Mouse (Mus musculus) lung, embryonic 16.5 days (tissue): ENCODE data around the gene Zfp12. TPM values are rescaled to one million over a fixed set of nuclear protein-coding genes. Genes with fewer than 3 reads are reported as not detected.
"Not testable (repeated sequence)": the region's sequence is repeated elsewhere in the genome, so short reads cannot be mapped to it uniquely, and the experiment has no call there.

Experiments
- ATAC-seq: fragments of 200-750 bp; cut with Nextera tagmentation; 2 replicates; pipeline ENCODE4 v1.8.0; 2017; ENCODE audit warnings: low read depth, mild to moderate bottlenecking, moderate library complexity
- H3K27ac ChIP-seq: fragments of 300-500 bp; sonication (generic); 2 replicates; pipeline ENCODE4 v1.5.1; 2014; ENCODE audit warnings: mild to moderate bottlenecking, control low read depth, low read length
- H3K27me3 ChIP-seq: fragments of 300-500 bp; sonication (generic); 2 replicates; pipeline ENCODE4 v1.6.1; 2014; ENCODE audit warnings: low read depth, low read length, mixed read lengths; ENCODE audit not compliant: control insufficient read depth, insufficient read depth
- H3K36me3 ChIP-seq: fragments of 300-500 bp; sonication (generic); 2 replicates; pipeline ENCODE4 v1.6.1; 2014; ENCODE audit warnings: low read length; ENCODE audit not compliant: control insufficient read depth, insufficient read depth
- H3K4me1 ChIP-seq: fragments of 300-500 bp; sonication (generic); replicated peaks from 2 replicates; pipeline ENCODE4 v1.6.1; 2014; ENCODE audit warnings: low read length, mixed read lengths; ENCODE audit not compliant: control insufficient read depth, insufficient read depth
- H3K4me2 ChIP-seq: fragments of 300-500 bp; sonication (generic); 2 replicates; pipeline ENCODE4 v1.6.1; 2014; ENCODE audit warnings: low read depth, low read length, control low read depth
- H3K4me3 ChIP-seq: fragments of 300-500 bp; sonication (generic); 2 replicates; pipeline ENCODE4 v1.5.1; 2014; ENCODE audit warnings: mild to moderate bottlenecking, low read length, control low read depth
- H3K9ac ChIP-seq: fragments of 300-500 bp; sonication (generic); 2 replicates; pipeline ENCODE4 v1.6.1; 2014; ENCODE audit warnings: low read length, control low read depth
- H3K9me3 ChIP-seq: fragments of 300-500 bp; sonication (generic); 2 replicates; pipeline ENCODE4 v1.6.1; 2016; ENCODE audit warnings: low read length; ENCODE audit not compliant: control insufficient read depth
- WGBS: fragments of 180-500 bp; shearing (Covaris S2); extraction: QIAGEN DNeasy Blood & Tissue Kit; methylation state at CpG from one replicate; pipeline ENCODE4 v1.1.7; 2014; 5-methylcytosine and 5-hydroxymethylcytosine counted together
- polyA plus RNA-seq: library from polyadenylated mRNA; unstranded; fragments of >200 nt; fragmentation: Nextera tagmentation; extraction: Ambion mirVana; gene quantifications from 2 replicates; pipeline ENCODE4 v1.2.1, GENCODE M21; 2015

Gene Zfp12
- 13.0 and 13.9 TPM in 2 replicates for polyA plus RNA-seq

DNA sequence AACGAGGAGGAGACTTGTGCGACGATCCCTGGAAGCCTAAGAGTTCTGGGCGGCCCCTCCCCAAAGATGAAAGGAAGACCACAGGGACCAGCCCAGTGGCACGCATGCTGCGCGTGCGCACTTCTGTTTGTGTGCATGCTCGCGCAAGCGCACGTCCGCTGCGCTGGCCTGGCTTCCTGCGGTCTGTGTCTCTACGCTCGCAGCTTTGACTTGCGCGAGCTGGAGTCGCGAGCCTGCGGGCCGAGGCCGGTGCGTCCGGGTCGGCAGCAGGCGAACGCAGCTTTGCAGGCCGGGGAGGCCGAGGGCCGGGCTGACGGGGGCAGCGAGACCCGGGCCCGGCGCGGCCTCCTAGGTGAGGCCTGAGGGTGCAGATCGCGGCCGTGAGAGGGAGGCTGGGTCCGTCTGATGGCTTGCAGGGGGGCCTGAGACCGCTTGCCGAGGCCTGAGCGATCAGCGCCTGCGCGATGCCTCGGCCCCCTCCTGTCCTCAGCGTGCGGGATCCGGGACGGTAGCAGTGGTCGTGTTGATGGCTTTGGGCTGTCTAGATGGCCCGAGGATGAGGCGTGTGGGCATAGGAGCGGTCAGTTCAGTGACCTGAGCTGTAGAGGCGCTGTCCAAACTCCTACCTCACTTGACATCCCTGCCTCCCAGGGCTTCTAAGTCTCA lies at the start of gene Zfp12:
Zfp12 (plus strand) TSS at position 136 of the 666 bp plus-strand sequence.
- peak; percentile 99 for ATAC-seq
- peak within 1 kb of the TSS; percentile 97 for H3K9ac ChIP-seq
- H3K27ac ChIP-seq = peak within 1 kb of the TSS; percentile 98
- peaks cover 5% of the 10 kb centered on the region for H3K36me3 ChIP-seq
- peak within 1 kb of the TSS; percentile 66 for H3K4me2 ChIP-seq
- peaks cover 10% of the 10 kb centered on the region for H3K4me1 ChIP-seq
- H3K4me3 ChIP-seq = peak within 1 kb of the TSS; percentile 92
- H3K27me3 ChIP-seq = no peaks in the 10 kb centered on the region
- WGBS = under 1% methylated on average over 58 of the region's 58 CpGs
- no peaks in the 10 kb centered on the region for H3K9me3 ChIP-seq

GRCm38 (mm10) chr5:143188014-143188413 lies 46.9 kb upstream of the Zfp12 start:
- not testable (repeated sequence) for ATAC-seq
- WGBS = no CpG with 5 or more reads among the region's 1 CpGs

DNA sequence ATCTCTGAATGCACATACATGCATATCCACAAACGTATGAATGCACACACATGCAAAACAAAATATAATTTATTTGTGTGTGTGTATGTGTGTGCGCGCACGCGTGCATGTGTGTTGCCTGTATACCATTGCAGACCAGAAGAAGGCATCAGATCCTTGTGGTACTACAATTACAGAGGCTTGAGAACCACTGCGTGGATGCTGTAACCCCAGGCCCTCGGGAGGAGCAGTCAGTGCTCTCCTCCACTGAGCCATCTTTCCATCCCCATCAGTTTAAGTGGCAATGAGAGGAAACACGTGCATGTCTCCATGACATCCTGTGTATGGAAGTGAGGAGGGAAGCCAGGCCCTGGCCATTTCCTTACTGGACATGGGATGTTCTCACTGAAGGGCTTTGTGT lies 42.2 kb upstream of the Zfp12 start:
- Histone ChIP-seq H3K36me3 (no peaks in the 10 kb centered on the region), H3K27me3 (no peaks in the 10 kb centered on the region), H3K9me3 (no peaks in the 10 kb centered on the region), H3K9ac (no peak overlapping the region), H3K27ac (no peak overlapping the region), H3K4me2 (no peak overlapping the region), H3K4me3 (no peak overlapping the region), H3K4me1 (no peaks in the 10 kb centered on the region)
- WGBS = 84% methylated on average over 8 of the region's 8 CpGs
- no peak for ATAC-seq

More at GRCm38 (mm10) chr5:143188014-143188413, 46.9 kb upstream of the Zfp12 start:
- H3K9me3 ChIP-seq, H3K36me3 ChIP-seq, H3K4me2 ChIP-seq, H3K4me1 ChIP-seq, H3K4me3 ChIP-seq, H3K27ac ChIP-seq, H3K9ac ChIP-seq, H3K27me3 ChIP-seq: not testable (repeated sequence)

- 51% methylated on average over 8 of the region's 8 CpGs for WGBS
- not testable (repeated sequence) for H3K4me2 ChIP-seq, H3K9ac ChIP-seq, H3K27ac ChIP-seq, ATAC-seq, H3K27me3 ChIP-seq, H3K9me3 ChIP-seq, H3K4me3 ChIP-seq, H3K4me1 ChIP-seq, H3K36me3 ChIP-seq
Observed at GRCm38 (mm10) chr5:143194747-143195146, 40.2 kb upstream of the Zfp12 start.

- Histone ChIP-seq H3K27me3 (no peaks in the 10 kb centered on the region), H3K9me3 (no peaks in the 10 kb centered on the region), H3K9ac (no peak overlapping the region), H3K27ac (no peak overlapping the region), H3K4me3 (no peak overlapping the region), H3K36me3 (no peaks in the 10 kb centered on the region), H3K4me2 (no peak overlapping the region), H3K4me1 (no peaks in the 10 kb centered on the region)
- ATAC-seq = no peak
- WGBS = 58% methylated on average over 2 of the region's 2 CpGs
Observed at GRCm38 (mm10) chr5:143195166-143195565, 39.8 kb upstream of the Zfp12 start.

- ATAC-seq = no peak
- H3K4me3 ChIP-seq = no peak overlapping the region
- H3K36me3 ChIP-seq = no peaks in the 10 kb centered on the region
- no peaks in the 10 kb centered on the region for H3K27me3 ChIP-seq
- 81% methylated on average over 4 of the region's 4 CpGs for WGBS
- H3K4me2 ChIP-seq = no peak overlapping the region
- no peaks in the 10 kb centered on the region for H3K9me3 ChIP-seq
- H3K4me1 ChIP-seq = no peaks in the 10 kb centered on the region
- H3K27ac ChIP-seq = no peak overlapping the region
- H3K9ac ChIP-seq = no peak overlapping the region
Observed at GRCm38 (mm10) chr5:143196506-143196905, 38.5 kb upstream of the Zfp12 start.

DNA sequence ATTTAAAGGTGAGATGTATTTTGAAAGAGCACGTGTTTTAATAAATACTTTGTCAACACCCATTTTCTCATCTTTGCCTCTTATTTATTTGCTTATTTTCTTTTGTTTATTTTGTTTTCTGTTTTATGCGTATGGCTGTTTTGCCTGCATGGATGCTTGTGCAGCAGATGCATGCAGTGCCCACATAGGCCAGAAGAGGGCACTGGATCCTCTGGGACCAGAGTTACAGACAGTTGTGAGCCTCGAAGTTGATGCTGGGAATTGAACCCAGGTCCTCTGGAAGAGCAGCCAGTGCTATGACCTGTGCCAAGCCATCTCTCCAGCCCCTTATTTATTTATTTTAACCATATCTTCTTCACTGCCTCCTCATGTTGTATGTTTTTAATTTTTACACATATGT lies 29.9 kb upstream of the Zfp12 start:
- H3K27me3 ChIP-seq = no peaks in the 10 kb centered on the region
- no peak for ATAC-seq

GRCm38 (mm10) chr5:143213832-143214231 lies 21.1 kb upstream of the Zfp12 start:
- H3K4me2 ChIP-seq = no peak overlapping the region
- peaks cover 2% of the 10 kb centered on the region for H3K9me3 ChIP-seq
- no peaks in the 10 kb centered on the region for H3K36me3 ChIP-seq
- H3K27me3 ChIP-seq = no peaks in the 10 kb centered on the region; the same call in 1 of the 2 replicates
- no peaks in the 10 kb centered on the region for H3K4me1 ChIP-seq
- H3K27ac ChIP-seq = no peak overlapping the region
- ATAC-seq = no peak
- no peak overlapping the region for H3K9ac ChIP-seq
- H3K4me3 ChIP-seq = no peak overlapping the region
- 75% methylated on average over 2 of the region's 2 CpGs for WGBS

More for the DNA sequence above, 29.9 kb upstream of the Zfp12 start:
- H3K4me3 ChIP-seq = no peak overlapping the region
- no peak overlapping the region for H3K27ac ChIP-seq
- peaks cover 6% of the 10 kb centered on the region for H3K9me3 ChIP-seq
- H3K9ac ChIP-seq = no peak overlapping the region
- H3K4me2 ChIP-seq = no peak overlapping the region
- WGBS = 72% methylated on average over 3 of the region's 3 CpGs
- no peaks in the 10 kb centered on the region for H3K4me1 ChIP-seq
- H3K36me3 ChIP-seq = no peaks in the 10 kb centered on the region

DNA sequence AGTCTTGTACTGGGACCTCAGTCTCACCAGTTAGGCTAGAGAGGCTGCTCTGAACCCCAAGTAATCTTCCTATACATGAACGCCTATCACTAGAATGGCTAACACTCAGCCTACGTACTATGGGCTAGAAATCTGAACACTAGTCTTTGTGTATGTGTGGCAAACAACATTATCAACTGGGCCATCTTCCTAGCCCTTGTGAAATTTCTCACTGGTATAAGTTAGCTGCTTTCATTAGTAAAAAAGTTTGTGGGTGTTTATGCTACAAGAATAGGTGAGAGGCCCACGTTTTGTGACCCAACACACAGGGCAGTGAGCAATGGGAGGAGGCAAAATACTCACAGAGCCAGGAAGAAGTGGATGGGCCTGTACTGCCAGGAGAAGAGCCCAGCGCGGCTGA lies 14.0 kb upstream of the Zfp12 start:
- Histone ChIP-seq H3K4me1 (no peaks in the 10 kb centered on the region), H3K36me3 (no peaks in the 10 kb centered on the region), H3K4me3 (no peak overlapping the region), H3K9ac (no peak overlapping the region), H3K27me3 (no peaks in the 10 kb centered on the region; the same call in 1 of the 2 replicates), H3K9me3 (no peaks in the 10 kb centered on the region), H3K27ac (no peak overlapping the region), H3K4me2 (no peak overlapping the region)
- WGBS = 77% methylated on average over 5 of the region's 5 CpGs
- no peak for ATAC-seq
